Mouse (Mus musculus) spleen, adult 2 months (tissue): Measurements from ENCODE around the gene Rora.

Source experiments
- CTCF ChIP-seq: fragments of 200-500 bp; IDR thresholded peaks from 2 replicates; pipeline ENCODE4 v1.5.1; 2011; ENCODE audit warnings: mild to moderate bottlenecking, inconsistent platforms; ENCODE audit not compliant: insufficient read depth, insufficient read length, insufficient replicate concordance; ENCODE audit errors: extremely low read depth
- POLR2A ChIP-seq: fragments of 200-500 bp; IDR thresholded peaks from 2 replicates; pipeline ENCODE4 v1.6.1; 2011; ENCODE audit warnings: low read depth, low read length, inconsistent platforms

DNA sequence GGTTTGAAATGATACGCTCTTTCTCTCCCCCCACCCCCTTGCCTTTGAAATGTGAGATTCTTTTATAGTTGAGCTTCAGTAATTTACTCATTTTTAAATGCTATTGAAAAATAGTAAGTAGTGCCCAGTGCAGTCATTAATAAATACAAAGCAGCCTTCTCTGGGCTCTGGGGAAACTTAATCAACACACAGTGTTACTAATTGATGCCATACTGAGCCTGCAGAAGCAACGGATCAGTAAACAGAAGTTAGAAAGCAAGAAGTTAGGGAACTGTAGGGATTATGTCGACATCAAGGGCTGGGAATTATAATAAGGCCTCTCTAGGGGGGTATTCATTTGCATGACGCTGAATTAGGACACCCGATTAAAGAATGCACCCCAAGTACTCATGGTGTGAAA lies 649.3 kb downstream of the Rora start:
- TF ChIP-seq CTCF, result no peak
- no peak for TF ChIP-seq POLR2A
